Mouse (Mus musculus) B cell, adult 67 days (primary cell): ENCODE results near the gene Gm732. TPM values are rescaled to one million over a fixed set of nuclear protein-coding genes. Genes with fewer than 3 reads are reported as not detected.

Experiments
- total RNA-seq, 2 experiments: library from RNA; stranded (reverse); gene quantifications; 4 replicates each; pipeline ENCODE4 v1.2.4; 2023

Gene Gm732
- not detected for total RNA-seq

GRCm38 (mm10) chrX:107948365-107948764 is at the start of gene Gm732:
Gene Gm732, minus strand, starts transcription at chrX:107948465.

Other genes starting within 250 kb of the Gm732 start
- gene Tent5d, start 155.9 kb downstream of the Gm732 start, total RNA-seq = not detected
- gene 2610002M06Rik, start 132.1 kb downstream of the Gm732 start, total RNA-seq = 10 to 100 TPM; 11.5 to 11.8 TPM